Mouse (Mus musculus) limb, embryonic 14.5 days (tissue): ENCODE measurements around the gene Stac. TPM values are rescaled to one million over a fixed set of nuclear protein-coding genes. Genes with fewer than 3 reads are reported as not detected.

Experiments used
- ATAC-seq: fragments of 200-750 bp; cut with Nextera tagmentation; 2 replicates; pipeline ENCODE4 v1.8.0; 2017; ENCODE audit warnings: low read depth, moderate number of reproducible peaks, moderate TSS enrichment; ENCODE audit not compliant: low FRiP score
- DNase-seq: peaks from one replicate; pipeline ENCODE4 v3.0.0-alpha.2; 2015; ENCODE audit warnings: low spot score
- H3K27ac ChIP-seq: fragments of 300-500 bp; sonication (generic); replicated peaks from 2 replicates; pipeline ENCODE4 v1.5.1; 2014; ENCODE audit warnings: low read depth, mild to moderate bottlenecking, low read length, moderate library complexity, mixed read lengths
- H3K27me3 ChIP-seq: fragments of 300-500 bp; sonication (generic); 2 replicates; pipeline ENCODE4 v1.6.1; 2014; ENCODE audit warnings: low read length, mixed read lengths; ENCODE audit not compliant: control insufficient read depth, insufficient read depth
- H3K36me3 ChIP-seq: fragments of 300-500 bp; sonication (generic); 2 replicates; pipeline ENCODE4 v1.6.1; 2014; ENCODE audit warnings: mild to moderate bottlenecking, low read length, moderate library complexity, mixed read lengths; ENCODE audit not compliant: control insufficient read depth, insufficient read depth
- H3K4me1 ChIP-seq: fragments of 300-500 bp; sonication (generic); 2 replicates; pipeline ENCODE4 v1.6.1; 2014; ENCODE audit warnings: antibody characterized with exemption, low read length, mixed read lengths; ENCODE audit not compliant: control insufficient read depth, insufficient read depth
- H3K4me2 ChIP-seq: fragments of 300-500 bp; sonication (generic); replicated peaks from 2 replicates; pipeline ENCODE4 v1.6.1; 2014; ENCODE audit warnings: low read depth, mild to moderate bottlenecking, low read length, moderate library complexity; ENCODE audit not compliant: severe bottlenecking
- H3K4me3 ChIP-seq: fragments of 300-500 bp; sonication (generic); replicated peaks from 2 replicates; pipeline ENCODE4 v1.5.1; 2014; ENCODE audit warnings: low read length
- H3K9ac ChIP-seq: fragments of 300-500 bp; sonication (generic); 2 replicates; pipeline ENCODE4 v1.6.1; 2014; ENCODE audit warnings: mild to moderate bottlenecking, low read depth, low read length, moderate library complexity; ENCODE audit not compliant: severe bottlenecking
- H3K9me3 ChIP-seq: fragments of 300-500 bp; sonication (generic); 2 replicates; pipeline ENCODE4 v1.6.1; 2016; ENCODE audit warnings: low read length; ENCODE audit not compliant: control insufficient read depth
- POLR2A ChIP-seq: fragments of 200-500 bp; IDR thresholded peaks from 2 replicates; pipeline ENCODE4 v1.8.0; 2012; ENCODE audit warnings: inconsistent platforms, mild to moderate bottlenecking, moderate library complexity, borderline replicate concordance; ENCODE audit not compliant: insufficient read depth, insufficient read length; ENCODE audit errors: extremely low read depth
- WGBS: fragments of 180-500 bp; shearing (Covaris S2); extraction: QIAGEN DNeasy Blood & Tissue Kit; methylation state at CpG from one replicate; pipeline ENCODE4 v1.1.7; 2014; 5-methylcytosine and 5-hydroxymethylcytosine counted together
- polyA plus RNA-seq, 2 experiments: library from polyadenylated mRNA; depleted of rRNA in 1 of 2; stranded (reverse) in 1 of 2; unstranded in 1 of 2; fragments of >200 nt; fragmentation: Nextera tagmentation in 1 of 2; extraction: Ambion mirVana in 1 of 2; gene quantifications; 2 replicates each; pipeline versions ENCODE4 v1.2.1 to v1.2.3; 2012 to 2014

Stac gene
- polyA plus RNA-seq, 2 experiments = 4.1 to 4.2 TPM

DNA sequence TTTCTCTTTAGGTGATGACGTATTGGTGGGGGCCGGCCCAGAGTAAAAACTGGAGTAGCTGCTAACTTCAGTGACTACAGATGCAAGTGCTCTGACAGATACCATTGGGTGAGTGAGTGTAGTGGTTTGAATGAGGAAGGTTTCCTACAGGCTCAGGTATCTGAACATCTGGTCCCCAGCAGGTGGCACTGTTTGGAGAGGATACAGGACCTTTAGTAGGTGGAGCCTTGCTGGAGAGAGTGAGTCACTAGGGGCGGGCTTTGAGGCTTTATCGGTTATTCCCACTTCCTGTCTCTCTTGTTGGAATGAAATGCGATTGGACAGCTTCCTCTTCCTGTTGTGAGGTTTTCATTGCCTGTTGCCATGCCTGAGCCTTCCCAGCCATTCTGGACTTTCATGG lies 118.5 kb downstream of the Stac start:
- Histone ChIP-seq H3K27me3 (no peaks in the 10 kb centered on the region), H3K27ac (no peak overlapping the region), H3K36me3 (no peaks in the 10 kb centered on the region), H3K4me3 (no peak overlapping the region), H3K9ac (no peak overlapping the region), H3K4me1 (no peaks in the 10 kb centered on the region), H3K9me3 (no peaks in the 10 kb centered on the region), H3K4me2 (no peak overlapping the region)
- WGBS = 86% methylated on average over 5 of the region's 5 CpGs
- ATAC-seq (no peak), DNase-seq (no peak)
- no peak for TF ChIP-seq POLR2A

DNA sequence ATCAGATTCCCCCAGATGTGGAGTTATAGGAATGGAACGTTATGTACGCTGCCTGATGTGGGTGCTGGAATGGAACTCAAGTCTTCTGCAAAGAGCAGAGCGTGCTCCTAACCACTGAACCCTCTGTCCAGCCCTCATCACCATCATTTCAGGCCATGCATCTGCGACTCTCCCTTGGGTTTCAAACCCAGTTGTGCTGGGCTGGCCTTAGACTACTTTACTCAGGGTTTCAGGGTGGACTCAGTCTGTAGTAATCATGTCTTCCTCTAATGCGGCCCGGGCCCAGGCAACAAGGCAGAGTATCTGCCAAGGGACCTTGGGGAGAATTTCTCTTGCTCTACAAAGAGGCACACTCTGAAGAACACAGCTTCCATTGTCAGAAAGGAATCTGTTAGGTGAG lies 126.0 kb downstream of the Stac start:
- H3K4me1 ChIP-seq = peaks cover 20% of the 10 kb centered on the region
- no peaks in the 10 kb centered on the region for H3K36me3 ChIP-seq
- H3K9ac ChIP-seq = no peak overlapping the region
- H3K4me3 ChIP-seq = no peak overlapping the region
- no peaks in the 10 kb centered on the region for H3K9me3 ChIP-seq
- ATAC-seq (no peak), DNase-seq (no peak)
- H3K27ac ChIP-seq = no peak overlapping the region
- no peak for TF ChIP-seq POLR2A
- WGBS = 89% methylated on average over 6 of the region's 6 CpGs
- no peaks in the 10 kb centered on the region for H3K27me3 ChIP-seq
- no peak overlapping the region for H3K4me2 ChIP-seq

DNA sequence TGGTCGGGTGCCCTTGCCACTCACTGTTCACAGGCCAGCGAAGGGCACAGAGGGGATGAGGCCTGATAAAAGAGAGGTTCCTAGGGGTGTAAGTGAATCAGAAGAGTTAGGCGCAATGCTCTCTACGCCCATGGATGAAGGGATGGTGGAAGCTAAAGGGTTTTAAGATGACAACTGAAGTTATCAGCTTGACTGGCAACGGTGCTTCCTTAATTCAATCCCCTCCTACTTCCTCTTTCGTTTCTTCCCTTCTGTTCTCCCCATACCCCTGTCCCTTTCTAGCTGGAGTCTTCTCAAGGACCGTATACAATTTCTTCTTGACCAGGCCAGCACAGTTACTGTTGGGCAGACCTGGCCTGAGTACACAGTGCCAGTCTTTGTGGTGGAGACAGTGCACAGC lies 126.9 kb downstream of the Stac start:
- Histone ChIP-seq H3K4me2 (peak overlapping the region; percentile 31; the same call in 1 of the 2 replicates), H3K27ac (no peak overlapping the region), H3K4me1 (peaks cover 20% of the 10 kb centered on the region), H3K9me3 (no peaks in the 10 kb centered on the region), H3K9ac (no peak overlapping the region), H3K4me3 (no peak overlapping the region), H3K36me3 (no peaks in the 10 kb centered on the region), H3K27me3 (no peaks in the 10 kb centered on the region)
- DNase-seq (no peak), ATAC-seq (no peak)
- TF ChIP-seq POLR2A = no peak
- 52% methylated on average over 7 of the region's 7 CpGs for WGBS

DNA sequence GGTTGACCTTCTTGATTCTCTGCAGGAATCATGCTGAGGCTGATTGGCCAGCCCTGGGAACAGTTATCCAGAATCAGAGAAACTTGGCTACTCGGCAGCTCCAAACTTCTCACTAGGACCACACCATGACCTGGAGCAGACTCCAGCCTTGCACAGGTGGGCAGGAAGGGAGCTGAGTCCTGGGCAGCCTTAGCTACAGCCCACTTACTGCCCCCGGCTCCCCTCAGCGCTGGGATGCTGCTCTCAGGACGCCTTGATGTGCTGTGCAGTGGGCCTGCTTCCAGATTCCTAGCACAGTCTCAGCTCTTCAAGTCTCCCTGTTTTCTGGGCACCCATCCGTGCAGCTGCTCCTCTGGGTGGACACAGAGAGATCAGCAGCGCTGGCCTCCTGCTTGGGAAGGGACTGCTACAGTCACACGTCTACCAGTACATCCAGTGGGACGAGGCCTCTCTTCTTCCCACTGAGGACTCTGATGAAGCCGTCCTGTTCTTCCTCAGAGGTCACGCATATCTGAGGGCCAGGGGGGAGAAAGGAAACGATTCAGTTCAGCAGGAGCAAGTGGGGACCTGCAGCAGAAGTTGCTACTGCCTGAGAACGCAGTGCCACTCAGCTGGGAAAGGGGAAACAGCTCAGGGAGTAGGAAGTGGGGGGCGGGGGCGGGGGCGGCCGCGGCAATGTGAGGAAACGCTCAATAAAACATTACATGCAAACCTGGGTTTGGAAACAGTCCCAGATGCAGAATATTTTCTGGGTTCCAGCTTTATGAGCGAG lies 127.7 kb downstream of the Stac start:
- DNase-seq (peak; percentile 24), ATAC-seq (peak; percentile 50; the same call in 1 of the 2 replicates)
- 18% methylated on average over 19 of the region's 19 CpGs for WGBS
- peaks cover 20% of the 10 kb centered on the region for H3K4me1 ChIP-seq
- no peaks in the 10 kb centered on the region for H3K9me3 ChIP-seq
- no peaks in the 10 kb centered on the region for H3K27me3 ChIP-seq
- no peak for TF ChIP-seq POLR2A
- H3K4me2 ChIP-seq = peak overlapping the region; percentile 31
- H3K36me3 ChIP-seq = no peaks in the 10 kb centered on the region
- peak overlapping the region; percentile 25; the same call in 1 of the 2 replicates for H3K9ac ChIP-seq
- H3K27ac ChIP-seq = no peak overlapping the region
- H3K4me3 ChIP-seq = no peak overlapping the region

DNA sequence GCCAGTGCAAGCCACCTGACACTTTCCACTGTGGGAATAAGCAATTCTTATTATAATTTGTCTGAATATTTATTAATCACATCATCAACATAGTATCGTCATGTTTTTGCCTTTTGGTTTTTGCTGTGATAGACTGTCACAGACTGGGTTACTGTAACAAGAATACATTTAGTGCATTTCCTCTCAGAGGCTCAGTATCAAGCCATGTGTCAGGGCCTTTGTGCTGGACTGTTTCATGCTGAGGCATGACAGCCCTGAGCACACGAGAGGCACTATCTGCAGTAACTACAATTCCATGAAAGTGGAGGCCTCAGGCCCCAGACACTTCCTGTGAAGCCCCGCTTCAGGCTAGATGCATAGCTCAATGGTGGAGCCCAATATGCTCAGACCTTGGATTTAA lies 133.4 kb downstream of the Stac start:
- no peak for ATAC-seq

More for the DNA sequence above, 133.4 kb downstream of the Stac start:
- no peak overlapping the region for H3K4me3 ChIP-seq
- H3K27ac ChIP-seq = no peak overlapping the region
- H3K36me3 ChIP-seq = no peaks in the 10 kb centered on the region
- no peaks in the 10 kb centered on the region for H3K9me3 ChIP-seq
- H3K27me3 ChIP-seq = no peaks in the 10 kb centered on the region
- H3K9ac ChIP-seq = no peak overlapping the region
- no peak for TF ChIP-seq POLR2A
- peaks cover 5% of the 10 kb centered on the region; the same call in 1 of the 2 replicates for H3K4me1 ChIP-seq
- 43% methylated on average over 3 of the region's 3 CpGs for WGBS
- no peak overlapping the region for H3K4me2 ChIP-seq
- no peak for DNase-seq
